Mouse (Mus musculus): ENCODE data around the gene Ntpcr.

- no peak for TF ChIP-seq CTCF (conservative IDR thresholded peaks at IDR 0.05; ENCODE audit: low read length)
- no peak for TF ChIP-seq NANOG (IDR thresholded peaks at IDR 0.05; ENCODE audit: borderline replicate concordance, low read length)
- TF ChIP-seq POU5F1 (IDR thresholded peaks at IDR 0.05; ENCODE audit: borderline replicate concordance, low read length): no peak
These were observed 18.2 kb upstream of the Ntpcr start for GRCm38 (mm10) chr8:125711514-125711913.

All from E14TG2a.4 (cell line).